Mouse (Mus musculus): ENCODE measurements at regions not wholly inside any gene's neighbourhood (a gene's known extent, or its start where the extent isn't known, plus 50 kb on each side); places are given as distances from the start of the nearest gene placed in this dataset.

DNA sequence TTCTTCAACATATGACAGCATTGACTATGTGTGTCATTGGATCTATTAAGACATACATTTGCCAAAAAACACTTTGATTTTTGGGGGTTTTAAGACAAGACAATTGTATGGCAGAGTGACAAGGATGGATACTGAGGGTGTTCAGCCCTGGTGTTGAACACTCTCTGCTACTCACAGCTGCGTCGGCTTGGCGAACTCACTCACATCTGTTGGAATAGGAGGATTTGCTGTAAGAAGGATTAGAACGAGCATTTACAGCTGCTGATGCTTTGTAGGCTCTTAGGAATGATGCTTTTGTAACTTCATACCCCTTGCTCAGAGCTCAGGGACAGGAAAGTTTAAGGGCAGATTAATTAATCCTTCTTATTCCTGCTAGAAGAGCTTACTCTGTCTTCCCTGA is 199.2 kb downstream of the Rnd3 start:
- intact Hi-C loops (cut with DNase I) = no loop called here
- DNase-seq = no peak

DNA sequence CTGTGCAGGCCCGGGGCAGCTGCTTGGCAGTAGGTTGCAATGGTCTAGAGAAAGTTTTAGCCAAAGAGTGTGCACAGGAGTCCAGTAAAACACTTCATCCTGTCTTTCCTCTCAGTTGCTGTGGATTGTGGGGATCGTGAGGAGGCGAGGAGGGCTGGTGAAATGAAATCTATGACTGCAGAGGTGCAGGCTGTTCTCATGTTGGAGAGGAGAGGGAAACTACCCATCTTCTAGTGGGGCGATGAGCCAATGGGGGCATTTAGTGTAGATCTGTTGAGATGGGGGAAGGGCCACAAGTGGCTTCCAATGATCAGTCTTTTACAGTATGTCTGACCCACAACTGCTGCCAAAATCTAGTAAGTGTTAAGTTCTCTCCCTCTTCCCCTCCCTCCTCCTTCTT is 203.4 kb downstream of the Rnd3 start:
- no peak for DNase-seq
- intact Hi-C loops (cut with DNase I) = no loop called here

GRCm38 (mm10) chr2:50943180-50943579 is 205.7 kb downstream of the Rnd3 start:
- DNase-seq = peak; percentile 29 to 42
- intact Hi-C loops (cut with DNase I) = no loop called here

DNA sequence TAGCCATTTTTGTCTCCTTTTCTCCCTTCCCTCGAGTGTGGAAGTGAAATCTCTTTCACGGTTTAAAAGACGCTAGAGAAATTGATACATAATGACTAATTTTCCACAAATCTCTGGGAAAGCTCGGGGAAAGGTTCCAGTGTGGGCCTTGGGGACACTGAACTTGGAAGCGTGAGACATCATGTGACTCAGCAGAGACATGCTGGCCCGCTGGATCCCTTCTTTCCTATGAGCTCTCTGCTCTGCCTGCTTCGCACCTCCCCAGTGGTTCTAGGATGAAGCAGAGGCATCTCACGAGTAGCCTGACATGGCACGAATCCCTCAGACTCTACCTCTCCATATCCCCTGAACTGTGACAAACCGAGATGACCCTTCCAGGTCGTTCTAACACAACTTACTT is 206.2 kb downstream of the Rnd3 start:
- DNase-seq = peak; percentile 56 to 57
- intact Hi-C loops (cut with DNase I) = no loop called here

DNA sequence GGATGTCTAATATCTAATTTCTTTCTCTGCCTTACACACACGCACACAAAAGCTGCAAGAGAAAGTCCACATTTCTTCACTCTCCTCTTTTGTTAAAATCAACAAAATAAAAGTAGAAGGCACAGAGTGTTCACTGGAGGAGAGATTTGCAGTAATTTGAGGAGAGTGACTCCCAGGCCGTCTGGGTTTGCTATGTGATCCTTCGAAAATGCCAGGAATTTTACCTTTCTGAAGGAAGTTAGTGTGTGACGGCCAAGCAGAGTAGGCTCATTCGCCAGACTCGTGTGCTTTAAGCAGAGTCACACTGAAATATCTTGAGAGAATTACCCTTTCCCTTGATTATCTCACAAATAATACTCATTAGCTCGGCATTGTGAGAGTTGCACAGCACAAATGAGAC is 216.0 kb downstream of the Rnd3 start:
- intact Hi-C loops (cut with DNase I) = no loop called here

DNA sequence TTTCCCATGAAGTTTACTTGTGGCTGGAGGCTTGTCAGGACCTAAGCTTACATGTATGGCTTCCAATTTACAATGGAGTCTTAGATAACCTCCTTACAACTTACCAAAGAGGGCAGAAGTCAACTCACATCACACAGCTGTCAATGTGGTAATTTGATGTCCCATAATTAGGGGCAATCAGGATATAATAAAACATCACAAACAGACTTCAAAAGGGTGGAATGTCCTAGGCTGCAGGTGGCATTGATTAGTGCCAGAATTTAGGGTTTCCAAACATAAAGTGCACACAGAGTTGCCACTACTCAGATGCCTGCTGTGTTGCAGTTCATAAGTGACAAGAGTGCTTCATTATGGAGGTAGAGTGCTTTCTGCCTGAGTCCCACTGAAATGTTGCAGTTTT is 227.9 kb downstream of the Rnd3 start:
- intact Hi-C loops (cut with DNase I) = no loop called here
- DNase-seq = no peak

More for the DNA sequence above, 216.0 kb downstream of the Rnd3 start:
- DNase-seq = no peak

DNA sequence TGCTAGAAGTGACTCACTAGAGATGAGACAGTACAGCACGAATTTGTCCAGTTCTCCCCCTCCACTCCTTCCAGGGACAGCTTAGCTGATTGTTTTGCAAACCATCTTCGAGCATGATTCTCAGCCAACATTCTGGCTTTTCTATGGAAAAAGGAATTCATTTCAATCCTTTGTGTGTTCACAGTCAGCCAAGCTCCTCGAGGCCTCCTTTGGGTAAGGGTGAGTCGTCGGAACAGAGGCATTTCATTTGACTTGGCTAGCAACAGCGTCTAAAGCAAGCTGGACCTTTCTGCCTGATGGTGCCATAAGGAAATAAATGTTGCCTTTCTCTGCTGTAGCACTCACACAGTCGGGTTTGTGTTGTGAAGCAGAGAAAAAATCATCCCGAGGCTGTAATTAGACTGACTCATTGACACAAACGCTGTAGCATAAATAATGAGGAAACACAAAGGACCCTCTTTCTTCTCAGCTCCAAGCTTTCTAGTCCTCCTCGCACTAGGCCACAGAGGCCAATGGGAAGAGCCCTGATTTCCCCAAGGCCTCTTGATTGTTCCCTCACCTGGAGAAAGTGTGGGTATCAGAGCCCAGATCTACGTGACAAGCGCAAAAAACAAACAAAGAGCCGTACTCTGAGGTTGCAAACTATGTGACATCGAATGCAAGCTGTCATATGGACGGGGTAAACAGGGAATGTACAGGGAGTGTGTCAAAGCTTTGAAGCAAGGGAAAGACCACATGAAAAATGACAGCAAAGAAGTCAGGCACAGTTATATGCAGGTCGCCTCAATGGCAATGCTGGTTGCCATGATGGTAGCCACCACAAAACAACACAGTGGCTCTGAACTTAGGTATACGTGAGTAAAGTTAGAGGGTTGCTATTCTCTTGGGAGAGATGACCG is 232.3 kb downstream of the Rnd3 start:
- intact Hi-C loops (cut with DNase I) = no loop called here
- DNase-seq = peak in 1 of 2 experiments; percentile 2

DNA sequence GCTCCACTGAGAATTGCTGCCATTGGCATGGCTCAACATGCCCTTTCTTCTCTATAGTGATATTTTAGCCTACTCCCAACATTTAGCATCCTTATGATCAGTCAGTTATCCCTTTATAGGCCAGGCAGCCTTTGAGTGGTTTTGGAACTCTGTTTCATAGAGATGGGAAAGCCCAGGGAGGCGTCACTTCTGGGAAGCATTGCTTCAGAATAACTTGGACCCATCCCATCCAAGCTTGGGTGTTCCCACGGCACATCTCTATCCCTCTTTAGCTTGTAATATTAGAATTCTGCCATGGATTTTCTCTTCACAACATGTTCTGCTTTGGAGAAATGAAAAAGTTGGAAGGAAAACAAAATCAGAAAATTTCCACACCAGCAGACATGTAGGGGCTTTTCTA is 233.8 kb downstream of the Rnd3 start:
- intact Hi-C loops (cut with DNase I) = no loop called here
- DNase-seq = peak in 1 of 2 experiments; percentile 11

DNA sequence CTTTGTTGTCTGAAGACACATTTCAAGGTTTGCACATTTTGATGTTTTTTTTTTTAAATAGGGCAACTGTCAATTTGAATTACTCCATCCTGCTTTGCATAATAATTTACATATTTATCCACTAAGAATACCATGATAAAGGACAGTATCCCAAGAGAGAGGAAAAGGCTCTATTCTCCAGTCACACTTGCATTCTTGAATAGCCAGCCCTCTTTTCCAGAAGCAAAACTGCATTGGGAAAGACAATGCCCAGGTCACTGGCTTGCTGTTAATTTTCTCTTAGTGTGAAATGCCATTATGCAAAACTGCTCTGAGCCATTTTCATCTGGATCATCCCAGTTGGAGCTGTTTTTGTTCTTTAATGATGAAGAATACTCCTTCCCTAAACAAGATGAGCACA is 234.7 kb downstream of the Rnd3 start:
- intact Hi-C loops (cut with DNase I) = no loop called here
- DNase-seq = no peak

GRCm38 (mm10) chr2:50908762-50909161 is 240.1 kb downstream of the Rnd3 start:
- intact Hi-C loops (cut with DNase I) = no loop called here
- DNase-seq = no peak

DNA sequence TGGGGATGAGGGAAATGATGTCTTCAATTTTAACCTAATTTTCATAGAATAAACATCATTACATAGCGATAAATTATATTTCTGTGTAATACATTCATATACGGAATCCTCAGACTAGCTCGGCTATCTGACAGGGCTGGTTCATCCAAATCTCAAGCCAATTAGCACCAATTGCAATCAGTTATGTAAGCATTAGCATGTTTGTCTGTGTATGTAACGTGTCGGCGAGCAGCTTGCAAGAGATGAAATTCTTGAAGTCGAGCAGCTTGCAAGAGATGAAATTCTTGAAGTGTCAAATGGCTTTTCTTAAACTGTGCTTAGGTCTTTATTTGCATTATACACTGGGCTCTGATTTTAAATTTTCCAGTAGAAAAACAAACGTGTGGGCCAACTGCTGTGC is 246.2 kb downstream of the Rnd3 start:
- DNase-seq = no peak
- intact Hi-C loops (cut with DNase I) = no loop called here

DNA sequence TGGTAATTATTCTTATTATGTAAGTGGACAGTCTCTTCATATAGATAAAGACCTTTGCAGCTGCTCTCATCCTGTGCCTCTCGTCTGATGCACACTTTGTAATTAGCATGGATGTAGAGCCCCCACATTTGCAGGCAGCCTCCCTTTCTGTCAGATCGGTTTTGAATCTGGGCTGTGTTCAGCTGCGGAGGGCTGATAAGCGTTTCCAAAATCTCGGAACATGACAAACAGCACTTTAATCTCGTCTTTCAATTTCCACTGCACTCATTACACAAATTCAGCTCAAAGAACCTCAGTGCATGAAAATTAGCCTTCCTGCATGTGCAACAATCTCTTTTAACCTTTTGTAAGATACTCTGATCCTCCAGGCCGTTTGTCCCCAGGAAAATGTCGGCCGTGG is 246.7 kb downstream of the Rnd3 start:
- intact Hi-C loops (cut with DNase I) = no loop called here
- DNase-seq = no peak

GRCm38 (mm10) chr2:50888992-50889391 is 259.9 kb downstream of the Rnd3 start:
- no peak for DNase-seq
- intact Hi-C loops (cut with DNase I) = no loop called here

DNA sequence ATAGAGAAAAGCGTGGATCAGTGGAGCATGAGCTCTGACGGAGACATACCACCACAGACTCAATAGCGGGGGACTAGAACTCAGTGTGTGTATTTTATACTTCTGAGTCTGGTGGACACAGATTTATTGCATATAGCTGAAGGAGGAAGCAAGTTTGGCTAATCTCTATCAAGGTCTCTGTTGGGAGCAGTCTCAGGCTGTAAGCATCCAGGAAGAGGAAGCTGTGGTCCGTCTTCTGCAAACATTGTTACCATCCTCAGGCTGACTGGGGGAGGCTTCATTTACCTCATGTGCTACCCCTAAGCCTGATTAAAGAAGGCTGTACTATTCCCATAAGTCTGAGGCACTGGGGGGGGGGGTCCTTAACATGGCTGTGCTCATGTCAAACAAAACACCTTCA is 261.0 kb downstream of the Rnd3 start:
- intact Hi-C loops (cut with DNase I) = no loop called here
- no peak for DNase-seq

GRCm38 (mm10) chr2:50885924-50886315 is 263.0 kb downstream of the Rnd3 start:
- intact Hi-C loops (cut with DNase I) = no loop called here
- no peak for DNase-seq

DNA sequence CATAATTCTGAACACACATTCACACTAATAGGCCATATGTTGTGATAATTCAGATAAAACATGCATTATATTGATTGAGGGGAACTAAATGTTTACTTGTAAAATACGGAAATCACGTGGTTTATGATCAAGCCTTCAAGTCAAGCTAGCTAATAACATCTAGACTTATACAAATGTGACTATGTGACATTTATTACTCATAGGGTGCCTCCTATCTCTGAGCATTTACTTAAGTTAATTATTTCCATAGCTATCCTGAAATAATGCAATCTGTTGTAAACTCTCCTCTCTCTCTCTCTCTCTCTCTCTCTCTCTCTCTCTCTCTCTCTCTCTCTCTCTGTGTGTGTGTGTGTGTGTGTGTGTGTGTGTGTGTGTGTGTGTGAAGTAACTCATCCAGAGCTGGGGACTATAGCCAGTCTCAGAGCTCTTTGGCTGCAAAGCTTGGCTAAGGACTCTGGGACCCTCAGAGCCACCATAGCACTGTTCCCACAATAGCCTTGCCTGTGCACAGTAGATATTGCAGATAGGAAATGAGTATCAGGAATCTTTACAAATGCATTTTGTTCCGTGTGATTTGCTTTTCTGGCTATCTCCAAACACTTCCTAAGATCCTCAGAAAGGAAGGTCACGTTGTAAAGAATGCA is 263.5 kb downstream of the Rnd3 start:
- DNase-seq = no peak
- intact Hi-C loops (cut with DNase I) = no loop called here

GRCm38 (mm10) chr2:50881514-50882038 is 267.3 kb downstream of the Rnd3 start:
- intact Hi-C loops (cut with DNase I) = no loop called here
- no peak for DNase-seq

DNA sequence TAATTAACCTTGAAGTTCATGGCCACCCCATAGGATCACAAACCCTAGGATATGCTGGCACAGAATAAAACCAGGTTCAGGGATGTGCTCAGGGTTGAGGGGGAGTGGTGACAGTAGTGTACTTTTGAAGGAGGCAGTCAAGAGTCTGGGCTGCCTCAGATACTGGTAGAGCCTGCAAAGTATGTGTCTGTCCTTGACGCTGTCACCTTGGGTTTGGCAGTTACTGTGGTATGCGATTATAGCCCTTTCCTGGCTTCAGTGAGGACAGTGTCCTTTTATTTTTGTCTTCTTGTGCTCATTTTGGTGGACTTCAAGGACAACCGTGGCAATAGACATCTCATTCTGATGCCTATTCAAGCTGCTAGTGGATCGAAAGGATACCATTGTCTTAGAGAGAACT is 268.1 kb downstream of the Rnd3 start:
- intact Hi-C loops (cut with DNase I) = no loop called here
- peak in 1 of 2 experiments; percentile 19 for DNase-seq

DNA sequence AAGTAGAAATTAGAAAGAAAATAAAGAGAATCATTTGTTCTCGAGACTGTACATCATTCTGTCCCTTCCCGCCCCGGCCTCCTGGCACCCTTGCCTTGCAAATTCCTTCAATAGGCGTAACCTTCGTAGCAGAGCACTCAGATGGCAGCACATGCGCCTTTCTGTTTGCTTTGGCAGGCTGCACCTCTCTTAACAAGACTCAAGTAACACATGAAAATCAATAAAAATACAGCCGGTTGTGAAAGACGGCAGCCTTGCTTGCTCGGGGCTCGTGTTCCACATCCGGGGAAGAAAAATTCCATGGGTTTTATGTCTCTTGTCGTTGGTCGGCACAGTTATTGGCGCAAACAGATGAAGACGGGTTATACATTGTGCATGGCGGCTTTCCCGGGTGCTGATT is 271.2 kb downstream of the Rnd3 start:
- intact Hi-C loops (cut with DNase I) = no loop called here
- peak; percentile 34 to 51 for DNase-seq

- no peak for DNase-seq
- intact Hi-C loops (cut with DNase I) = no loop called here
These were observed 273.8 kb downstream of the Rnd3 start for GRCm38 (mm10) chr2:50875072-50875471.

- no peak for DNase-seq
- intact Hi-C loops (cut with DNase I) = no loop called here
These were observed 295.2 kb downstream of the Rnd3 start for GRCm38 (mm10) chr2:50853538-50854244.

Data from heart, postnatal 14 days (tissue).